Mouse (Mus musculus) kidney, embryonic 15.5 days (tissue): ENCODE measurements around the gene Itga3. TPM values are rescaled to one million over a fixed set of nuclear protein-coding genes. Genes with fewer than 3 reads are reported as not detected.

ENCODE experiments used
- ATAC-seq: fragments of 200-750 bp; cut with Nextera tagmentation; replicated peaks from 2 replicates; pipeline ENCODE4 v1.8.0; 2017; ENCODE audit warnings: moderate TSS enrichment; ENCODE audit not compliant: low FRiP score
- H3K27ac ChIP-seq: fragments of 300-500 bp; sonication (generic); 2 replicates; pipeline ENCODE4 v1.5.1; 2015; ENCODE audit warnings: mild to moderate bottlenecking, inconsistent platforms
- H3K27me3 ChIP-seq: fragments of 300-500 bp; sonication (generic); 2 replicates; pipeline ENCODE4 v1.6.1; 2015; ENCODE audit warnings: inconsistent platforms
- H3K36me3 ChIP-seq: fragments of 300-500 bp; sonication (generic); 2 replicates; pipeline ENCODE4 v1.6.1; 2015; ENCODE audit warnings: inconsistent platforms
- H3K4me1 ChIP-seq: fragments of 300-500 bp; sonication (generic); 2 replicates; pipeline ENCODE4 v1.6.1; 2015; ENCODE audit warnings: inconsistent platforms
- H3K4me2 ChIP-seq: fragments of 300-500 bp; sonication (generic); 2 replicates; pipeline ENCODE4 v1.6.1; 2015; ENCODE audit warnings: moderate library complexity, mild to moderate bottlenecking, inconsistent platforms
- H3K4me3 ChIP-seq: fragments of 300-500 bp; sonication (generic); replicated peaks from 2 replicates; pipeline ENCODE4 v1.5.1; 2015; ENCODE audit warnings: mild to moderate bottlenecking, inconsistent platforms
- H3K9ac ChIP-seq: fragments of 300-500 bp; sonication (generic); 2 replicates; pipeline ENCODE4 v1.6.1; 2015; ENCODE audit warnings: mild to moderate bottlenecking, inconsistent platforms
- H3K9me3 ChIP-seq: fragments of 300-500 bp; sonication (generic); replicated peaks from 2 replicates; pipeline ENCODE4 v1.6.1; 2016; ENCODE audit warnings: inconsistent platforms
- WGBS: fragments of 180-500 bp; shearing (Covaris S2); methylation state at CpG from one replicate; pipeline ENCODE4 v1.1.7; 2015; ENCODE audit warnings: mixed read lengths; 5-methylcytosine and 5-hydroxymethylcytosine counted together
- polyA plus RNA-seq: library from polyadenylated mRNA; unstranded; fragments of >200 nt; fragmentation: Nextera tagmentation; extraction: Ambion mirVana; gene quantifications from 2 replicates; pipeline ENCODE4 v1.2.1, GENCODE M21; 2015

The Itga3 gene
- polyA plus RNA-seq, 1 experiment from 2014 or later = 22.9 TPM

GRCm38 (mm10) chr11:94996984-94997383 is 79.6 kb downstream of the Itga3 start:
- Histone ChIP-seq H3K27ac (no peak overlapping the region), H3K36me3 (peaks cover 69% of the 10 kb centered on the region), H3K9me3 (no peaks in the 10 kb centered on the region), H3K4me2 (no peak overlapping the region), H3K9ac (no peak overlapping the region), H3K4me3 (no peak overlapping the region), H3K27me3 (no peaks in the 10 kb centered on the region), H3K4me1 (peaks cover 80% of the 10 kb centered on the region)
- 91% methylated on average over 6 of the region's 6 CpGs for WGBS
- ATAC-seq = no peak

- Histone ChIP-seq H3K9me3 (no peaks in the 10 kb centered on the region), H3K27ac (no peak overlapping the region), H3K27me3 (no peaks in the 10 kb centered on the region), H3K4me1 (peaks cover 75% of the 10 kb centered on the region), H3K36me3 (peaks cover 60% of the 10 kb centered on the region), H3K4me2 (peak overlapping the region; percentile 98; the same call in 1 of the 2 replicates), H3K9ac (no peak overlapping the region), H3K4me3 (no peak overlapping the region)
- 73% methylated on average over 8 of the region's 8 CpGs for WGBS
- ATAC-seq = no peak
Observed at GRCm38 (mm10) chr11:94996101-94996500, 80.5 kb downstream of the Itga3 start.

- peak overlapping the region; percentile 98 for H3K4me2 ChIP-seq
- peak overlapping the region; percentile 88 for H3K4me3 ChIP-seq
- no peak overlapping the region for H3K27ac ChIP-seq
- H3K27me3 ChIP-seq = no peaks in the 10 kb centered on the region
- H3K9ac ChIP-seq = peak overlapping the region; percentile 86; the same call in 1 of the 2 replicates
- ATAC-seq = no peak
- H3K4me1 ChIP-seq = peaks cover 71% of the 10 kb centered on the region
- peaks cover 52% of the 10 kb centered on the region for H3K36me3 ChIP-seq
- WGBS = 75% methylated on average over 11 of the region's 11 CpGs
- no peaks in the 10 kb centered on the region for H3K9me3 ChIP-seq
Observed at GRCm38 (mm10) chr11:94994947-94995772, 81.4 kb downstream of the Itga3 start.

Other genes with a start within 250 kb of the Itga3 start
- gene Col1a1, start 140.6 kb downstream of the Itga3 start, polyA plus RNA-seq = 1,101 and 1,120 TPM in 2 replicates
- not detected in 2 replicates for gene Hils1, start 109.2 kb downstream of the Itga3 start, polyA plus RNA-seq
- 1.2 and 1.7 TPM in 2 replicates for gene Sgca, start 100.5 kb downstream of the Itga3 start, polyA plus RNA-seq
- 10.0 and 10.6 TPM in 2 replicates for gene Ppp1r9b, start 85.8 kb downstream of the Itga3 start, polyA plus RNA-seq
- gene Samd14, start 66.9 kb downstream of the Itga3 start, polyA plus RNA-seq = 16.9 and 21.2 TPM in 2 replicates
- 49.4 and 56.2 TPM in 2 replicates for gene Pdk2, start 35.4 kb downstream of the Itga3 start, polyA plus RNA-seq
- gene Dlx3, start 43.3 kb upstream of the Itga3 start, polyA plus RNA-seq = 0.78 and 2.5 TPM in 2 replicates
- not detected in 2 replicates for gene Dlx4, start 69.5 kb upstream of the Itga3 start, polyA plus RNA-seq
- 0.17 TPM in 1 of 2 replicates, not detected in the other for gene Tac4, start 184.7 kb upstream of the Itga3 start, polyA plus RNA-seq
- 78.7 and 83.4 TPM in 2 replicates for gene Kat7, start 233.4 kb upstream of the Itga3 start, polyA plus RNA-seq